Mouse (Mus musculus) limb, embryonic 12.5 days (tissue): ENCODE data around the gene Nf1. TPM values are rescaled to one million over a fixed set of nuclear protein-coding genes. Genes with fewer than 3 reads are reported as not detected.

Source experiments
- ATAC-seq: fragments of 200-750 bp; cut with Nextera tagmentation; 2 replicates; pipeline ENCODE4 v1.8.0; 2017; ENCODE audit warnings: low read depth, moderate TSS enrichment; ENCODE audit not compliant: insufficient number of reproducible peaks, insufficient read depth, low FRiP score, low TSS enrichment
- H3K27ac ChIP-seq: fragments of 300-500 bp; sonication (generic); 2 replicates; pipeline ENCODE4 v1.5.1; 2016; ENCODE audit warnings: mild to moderate bottlenecking, moderate library complexity
- H3K27me3 ChIP-seq: fragments of 300-500 bp; sonication (generic); 2 replicates; pipeline ENCODE4 v1.6.1; 2016; ENCODE audit warnings: mild to moderate bottlenecking, moderate library complexity
- H3K36me3 ChIP-seq: fragments of 300-500 bp; sonication (generic); 2 replicates; pipeline ENCODE4 v1.6.1; 2016; ENCODE audit warnings: mild to moderate bottlenecking, moderate library complexity
- H3K4me1 ChIP-seq: fragments of 300-500 bp; sonication (generic); replicated peaks from 2 replicates; pipeline ENCODE4 v1.6.1; 2016
- H3K4me2 ChIP-seq: fragments of 300-500 bp; sonication (generic); 2 replicates; pipeline ENCODE4 v1.6.1; 2016; ENCODE audit warnings: mild to moderate bottlenecking, moderate library complexity
- H3K4me3 ChIP-seq: fragments of 300-500 bp; sonication (generic); replicated peaks from 2 replicates; pipeline ENCODE4 v1.5.1; 2016; ENCODE audit warnings: mild to moderate bottlenecking
- H3K9ac ChIP-seq: fragments of 300-500 bp; sonication (generic); replicated peaks from 2 replicates; pipeline ENCODE4 v1.6.1; 2016; ENCODE audit warnings: mild to moderate bottlenecking, moderate library complexity
- H3K9me3 ChIP-seq: fragments of 300-500 bp; sonication (generic); 2 replicates; pipeline ENCODE4 v1.6.1; 2016; ENCODE audit warnings: mild to moderate bottlenecking, moderate library complexity
- WGBS: fragments of 180-500 bp; shearing (Covaris S2); methylation state at CpG from one replicate; pipeline ENCODE4 v1.1.7; 2016; 5-methylcytosine and 5-hydroxymethylcytosine counted together
- polyA plus RNA-seq: library from polyadenylated mRNA; unstranded; fragments of >200 nt; fragmentation: Nextera tagmentation; extraction: Ambion mirVana; gene quantifications from 2 replicates; pipeline ENCODE4 v1.2.1, GENCODE M21; 2016

The Nf1 gene
- polyA plus RNA-seq, 1 experiment from 2014 or later = 9.3 TPM

DNA sequence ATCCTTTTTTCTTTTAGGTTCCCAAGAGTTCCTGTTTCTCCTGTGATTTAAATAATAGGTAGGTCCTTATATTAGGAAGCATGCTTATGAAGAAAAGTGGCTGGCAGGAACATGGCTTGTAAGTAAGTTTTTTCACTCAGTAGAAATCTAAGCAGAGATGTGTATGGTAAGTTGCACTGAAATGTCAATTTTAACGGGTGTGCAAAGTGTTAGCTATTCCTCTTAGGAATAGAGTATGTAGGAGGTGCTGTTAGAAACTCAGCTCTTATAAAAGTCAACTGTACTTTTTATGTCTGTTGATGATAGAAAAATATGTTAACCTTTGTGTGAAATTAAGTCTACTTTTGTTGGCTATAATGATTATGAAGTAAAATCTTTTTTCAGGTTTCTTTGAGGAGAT lies 128.6 kb downstream of the Nf1 start:
- H3K27me3 ChIP-seq = no peaks in the 10 kb centered on the region
- no peaks in the 10 kb centered on the region for H3K4me1 ChIP-seq
- H3K4me2 ChIP-seq = no peak overlapping the region
- 68% methylated on average over 1 of the region's 1 CpGs for WGBS
- no peak overlapping the region for H3K9ac ChIP-seq
- ATAC-seq = no peak
- peaks cover 56% of the 10 kb centered on the region for H3K36me3 ChIP-seq
- H3K27ac ChIP-seq = no peak overlapping the region
- no peak overlapping the region for H3K4me3 ChIP-seq
- no peaks in the 10 kb centered on the region for H3K9me3 ChIP-seq

DNA sequence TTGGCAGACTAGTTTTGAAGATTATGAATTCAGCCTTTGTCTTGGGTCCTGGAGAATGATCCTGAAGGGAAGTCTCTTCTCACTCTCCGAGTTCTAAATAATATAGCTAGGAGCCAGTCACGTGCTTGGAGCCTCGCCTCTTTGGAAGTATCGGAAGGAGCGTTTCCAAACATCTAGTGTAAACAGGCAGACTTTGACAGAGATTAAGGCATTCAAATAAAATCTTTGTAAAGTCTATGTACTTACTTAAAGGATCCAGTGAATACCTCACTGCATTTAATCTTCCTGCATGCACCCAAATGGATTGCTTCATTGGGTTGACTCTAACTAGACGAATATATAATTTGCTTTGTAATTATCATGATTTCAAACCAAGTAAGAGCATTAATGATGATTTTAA lies 143.9 kb downstream of the Nf1 start:
- no peak overlapping the region for H3K4me2 ChIP-seq
- no peaks in the 10 kb centered on the region for H3K4me1 ChIP-seq
- H3K9ac ChIP-seq = no peak overlapping the region
- no peaks in the 10 kb centered on the region for H3K27me3 ChIP-seq
- WGBS = 96% methylated on average over 6 of the region's 6 CpGs
- no peak overlapping the region for H3K27ac ChIP-seq
- no peak overlapping the region for H3K4me3 ChIP-seq
- H3K36me3 ChIP-seq = peaks cover 51% of the 10 kb centered on the region
- ATAC-seq = no peak
- no peaks in the 10 kb centered on the region for H3K9me3 ChIP-seq

DNA sequence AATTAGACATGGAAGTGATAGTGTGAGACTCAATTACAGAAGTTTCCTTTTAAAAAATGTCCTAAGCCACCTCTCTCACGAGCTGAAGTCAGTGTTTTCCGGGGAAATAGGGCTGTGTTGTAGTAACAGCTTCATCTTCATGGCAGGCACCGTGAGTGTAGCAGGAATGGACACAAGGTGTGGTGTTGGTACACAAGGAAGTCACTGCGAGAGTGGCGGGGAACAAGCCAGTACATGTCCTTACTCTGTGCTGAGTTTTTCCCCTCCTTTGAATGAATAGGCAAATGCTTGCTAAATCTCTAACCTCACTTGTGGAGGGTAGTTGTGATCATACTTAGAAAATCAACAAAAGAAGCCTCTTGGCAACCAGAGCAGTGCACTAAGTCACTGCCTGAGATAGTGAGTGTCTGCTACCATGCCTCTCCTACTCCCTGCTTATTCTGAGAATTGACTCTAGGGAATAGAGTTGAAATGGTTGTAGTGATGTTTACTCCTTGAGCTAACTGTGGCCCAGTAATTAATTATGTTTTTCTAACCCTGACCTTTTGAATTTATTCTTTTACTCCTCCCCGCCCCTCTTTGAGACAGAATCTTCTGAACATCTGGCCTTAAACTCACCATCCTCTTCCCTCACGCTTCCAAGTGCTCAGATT lies 144.5 kb downstream of the Nf1 start:
- no peaks in the 10 kb centered on the region for H3K27me3 ChIP-seq
- no peak overlapping the region for H3K9ac ChIP-seq
- no peak overlapping the region for H3K4me3 ChIP-seq
- WGBS = 85% methylated on average over 7 of the region's 7 CpGs
- no peak overlapping the region for H3K4me2 ChIP-seq
- H3K27ac ChIP-seq = no peak overlapping the region
- no peak for ATAC-seq
- peaks cover 47% of the 10 kb centered on the region for H3K36me3 ChIP-seq
- H3K9me3 ChIP-seq = no peaks in the 10 kb centered on the region
- H3K4me1 ChIP-seq = no peaks in the 10 kb centered on the region

DNA sequence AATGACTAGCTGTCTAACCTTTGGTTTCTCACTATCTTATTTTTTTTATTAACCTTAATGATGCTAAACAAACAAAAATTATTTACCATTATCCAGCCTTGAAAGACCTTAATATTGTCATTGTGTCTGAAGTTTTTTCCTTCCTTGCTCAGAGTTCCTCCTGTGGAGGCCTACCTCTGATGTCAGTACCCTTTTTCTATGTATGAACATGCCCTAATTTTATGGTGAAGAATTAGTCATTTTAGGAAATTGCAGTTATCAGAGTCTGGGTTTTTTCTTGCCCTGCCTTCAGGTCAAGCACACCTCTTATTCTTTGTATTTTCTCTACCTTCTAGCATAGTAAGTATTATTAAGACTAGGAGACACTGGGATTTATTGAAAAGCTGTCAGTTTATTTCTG lies 145.2 kb downstream of the Nf1 start:
- Histone ChIP-seq H3K27ac (no peak overlapping the region), H3K36me3 (peaks cover 49% of the 10 kb centered on the region), H3K4me3 (no peak overlapping the region), H3K9ac (no peak overlapping the region), H3K27me3 (no peaks in the 10 kb centered on the region), H3K9me3 (no peaks in the 10 kb centered on the region), H3K4me1 (no peaks in the 10 kb centered on the region), H3K4me2 (no peak overlapping the region)
- ATAC-seq = no peak

DNA sequence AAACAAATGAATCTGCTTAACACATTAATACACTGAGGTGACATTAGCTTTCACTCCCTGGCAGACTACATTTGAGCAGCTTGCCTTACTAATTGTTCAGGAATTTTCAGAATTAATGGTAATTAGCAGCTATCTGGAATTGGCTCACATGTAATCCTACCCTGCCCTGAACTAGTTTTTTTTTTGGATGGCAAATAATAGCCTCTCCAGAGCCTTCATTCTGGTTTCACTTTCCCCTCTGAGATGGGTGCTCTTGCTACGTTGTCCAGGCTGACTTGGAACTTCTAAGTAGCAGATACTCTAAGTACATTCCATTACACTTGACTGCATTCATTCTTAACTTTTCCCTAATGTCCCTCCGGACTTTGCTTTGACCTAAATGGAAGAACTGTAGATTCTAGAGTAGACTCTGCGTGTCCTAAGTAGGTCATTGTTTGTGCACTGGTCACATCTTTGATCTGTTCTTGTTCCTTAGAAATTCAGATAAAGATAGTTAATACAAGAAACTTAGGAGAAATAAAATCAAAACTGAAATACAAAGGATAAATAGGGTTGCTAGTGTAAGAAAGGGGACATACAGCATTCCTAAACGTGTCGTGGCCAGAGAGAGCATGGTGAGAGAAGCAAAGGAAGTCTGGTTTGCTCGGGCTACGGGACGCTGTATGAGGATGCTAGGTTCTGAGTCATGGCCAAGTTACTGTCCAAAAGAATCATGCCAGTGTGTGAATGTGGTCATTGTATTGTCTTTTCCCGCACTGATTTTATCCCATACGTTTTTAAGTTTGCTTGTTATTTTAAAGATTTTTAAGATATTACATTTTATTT lies 155.7 kb downstream of the Nf1 start:
- 89% methylated on average over 10 of the region's 10 CpGs for WGBS
- ATAC-seq = no peak

DNA sequence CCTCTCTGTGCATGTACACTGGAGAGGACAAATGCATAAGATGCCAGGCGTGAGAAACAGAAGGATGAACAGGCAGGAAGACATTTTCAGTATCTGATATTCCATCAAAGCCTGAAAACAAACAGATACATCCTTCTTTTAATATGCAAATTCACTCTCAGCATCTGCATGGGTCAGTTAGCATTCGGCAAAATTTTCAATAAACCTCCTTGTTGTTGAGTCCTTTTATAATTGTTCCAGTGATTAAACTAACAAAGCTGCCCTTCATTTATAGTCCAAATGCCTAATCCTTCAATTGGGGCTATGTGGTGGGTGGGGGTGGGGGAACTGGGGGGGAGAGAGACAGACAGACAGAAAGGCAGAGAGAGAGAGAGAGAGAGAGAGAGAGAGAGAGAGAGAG lies 163.4 kb downstream of the Nf1 start:
- no peak for ATAC-seq
- 80% methylated on average over 2 of the region's 2 CpGs for WGBS
- no peaks in the 10 kb centered on the region for H3K9me3 ChIP-seq
- H3K4me2 ChIP-seq = no peak overlapping the region
- no peak overlapping the region for H3K4me3 ChIP-seq
- no peaks in the 10 kb centered on the region for H3K27me3 ChIP-seq
- no peak overlapping the region for H3K9ac ChIP-seq
- H3K27ac ChIP-seq = no peak overlapping the region
- no peaks in the 10 kb centered on the region for H3K36me3 ChIP-seq
- H3K4me1 ChIP-seq = no peaks in the 10 kb centered on the region

More for the DNA sequence above, 155.7 kb downstream of the Nf1 start:
- no peak overlapping the region for H3K4me3 ChIP-seq
- H3K36me3 ChIP-seq = peaks cover 21% of the 10 kb centered on the region; the same call in 1 of the 2 replicates
- no peak overlapping the region for H3K27ac ChIP-seq
- H3K9me3 ChIP-seq = no peaks in the 10 kb centered on the region
- no peaks in the 10 kb centered on the region for H3K27me3 ChIP-seq
- H3K4me2 ChIP-seq = no peak overlapping the region
- no peak overlapping the region for H3K9ac ChIP-seq
- H3K4me1 ChIP-seq = no peaks in the 10 kb centered on the region

DNA sequence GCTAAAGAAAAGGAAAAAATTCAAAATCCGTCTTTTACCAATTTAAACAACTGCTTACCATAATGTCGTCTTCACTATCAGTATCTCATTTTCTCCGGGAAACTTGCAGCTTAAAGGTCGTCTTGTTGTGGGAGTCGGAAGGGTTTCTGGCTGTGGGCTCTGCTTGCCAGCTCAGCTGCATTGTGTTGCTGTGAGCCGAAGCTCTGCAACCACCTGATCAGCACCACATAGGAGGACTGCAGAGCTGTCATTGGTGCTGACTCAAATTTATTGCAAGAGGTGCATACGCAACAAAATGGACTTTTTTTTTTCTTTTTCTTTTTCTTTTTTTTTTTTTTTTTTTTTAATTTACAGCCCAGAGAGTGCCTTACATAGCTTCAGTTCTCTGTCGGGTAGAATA lies 164.4 kb downstream of the Nf1 start, which contains the start of gene Omg:
Gene Omg (minus strand): TSS at position 240 of the 400 bp plus-strand sequence.
- 66% methylated on average over 8 of the region's 8 CpGs for WGBS
- H3K9me3 ChIP-seq = no peaks in the 10 kb centered on the region
- no peak within 1 kb of the TSS for H3K9ac ChIP-seq
- no peaks in the 10 kb centered on the region for H3K27me3 ChIP-seq
- H3K27ac ChIP-seq = no peak within 1 kb of the TSS
- no peak within 1 kb of the TSS for H3K4me3 ChIP-seq
- no peak within 1 kb of the TSS for H3K4me2 ChIP-seq
- H3K4me1 ChIP-seq = no peaks in the 10 kb centered on the region
- no peak for ATAC-seq
- no peaks in the 10 kb centered on the region for H3K36me3 ChIP-seq

DNA sequence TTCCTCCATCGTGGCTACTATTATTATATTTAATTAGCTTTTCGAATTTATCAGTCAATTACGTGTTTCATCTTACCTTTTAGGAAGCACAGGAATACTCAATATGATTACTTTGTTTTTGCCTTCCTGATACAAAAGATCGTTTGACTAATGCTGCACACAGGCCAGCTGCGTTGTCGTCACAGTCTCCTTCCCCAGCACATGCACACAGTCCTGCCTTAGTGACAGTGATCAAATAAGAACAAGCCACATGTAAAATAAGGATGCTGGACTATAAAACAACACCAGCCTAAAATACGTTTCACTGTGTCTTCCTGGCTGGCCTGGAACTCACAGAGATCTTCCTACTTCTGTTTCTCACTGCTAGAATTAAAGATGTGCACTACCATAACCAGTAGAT lies 165.0 kb downstream of the Nf1 start:
- Histone ChIP-seq H3K27ac (no peak overlapping the region), H3K9ac (no peak overlapping the region), H3K4me2 (no peak overlapping the region), H3K36me3 (no peaks in the 10 kb centered on the region), H3K4me1 (no peaks in the 10 kb centered on the region), H3K9me3 (no peaks in the 10 kb centered on the region), H3K27me3 (no peaks in the 10 kb centered on the region), H3K4me3 (no peak overlapping the region)
- no peak for ATAC-seq
- WGBS = 92% methylated on average over 7 of the region's 7 CpGs

DNA sequence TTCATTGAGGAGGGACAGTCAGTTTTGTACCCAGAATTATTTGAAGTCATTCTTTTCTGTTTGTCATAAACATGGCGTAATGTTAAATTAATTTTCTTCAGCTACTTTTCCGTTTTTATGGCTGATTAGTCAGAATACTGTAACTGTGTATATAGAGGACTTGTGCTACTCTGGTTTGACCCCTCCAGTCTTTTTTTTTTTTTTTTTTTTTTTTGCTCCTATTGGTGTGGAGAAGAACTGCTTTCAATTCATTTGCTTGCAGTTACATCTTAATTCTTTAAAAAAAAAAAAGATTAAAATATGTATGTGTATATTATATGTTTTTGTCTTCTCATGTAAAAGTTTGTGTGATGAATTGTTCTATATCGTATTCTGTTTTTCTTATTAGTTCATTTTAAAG lies 172.5 kb downstream of the Nf1 start:
- WGBS = 92% methylated on average over 3 of the region's 3 CpGs
- ATAC-seq = no peak
- H3K9ac ChIP-seq = no peak overlapping the region

DNA sequence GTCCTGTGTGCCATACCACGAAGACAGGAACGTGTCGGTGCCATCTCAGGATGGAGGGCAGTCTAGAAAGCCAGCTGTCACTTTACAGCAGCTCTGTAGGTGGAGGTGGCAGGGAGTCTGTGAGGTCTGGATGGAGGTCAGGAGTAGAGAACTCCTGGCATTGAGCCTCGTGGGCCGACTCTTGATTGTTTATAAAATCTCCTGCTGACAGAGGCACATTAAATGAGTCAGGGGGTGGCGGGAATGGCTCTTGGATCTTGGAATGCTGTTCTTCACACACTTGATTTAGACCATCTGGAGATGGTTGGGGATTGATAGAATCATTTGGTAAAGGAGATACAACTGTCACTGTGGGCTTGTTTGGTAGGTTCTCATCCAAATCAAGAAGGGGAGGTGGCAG lies 175.8 kb downstream of the Nf1 start:
- ATAC-seq = no peak
- H3K4me2 ChIP-seq = no peak overlapping the region
- H3K36me3 ChIP-seq = peaks cover 4% of the 10 kb centered on the region; the same call in 1 of the 2 replicates
- no peak overlapping the region for H3K4me3 ChIP-seq
- H3K9me3 ChIP-seq = no peaks in the 10 kb centered on the region
- no peak overlapping the region for H3K9ac ChIP-seq
- H3K27me3 ChIP-seq = no peaks in the 10 kb centered on the region
- 68% methylated on average over 6 of the region's 6 CpGs for WGBS
- no peak overlapping the region for H3K27ac ChIP-seq
- H3K4me1 ChIP-seq = no peaks in the 10 kb centered on the region

More for the DNA sequence above, 172.5 kb downstream of the Nf1 start:
- Histone ChIP-seq H3K4me1 (no peaks in the 10 kb centered on the region), H3K9me3 (no peaks in the 10 kb centered on the region), H3K4me3 (no peak overlapping the region), H3K27ac (no peak overlapping the region), H3K27me3 (no peaks in the 10 kb centered on the region), H3K4me2 (no peak overlapping the region), H3K36me3 (peaks cover 4% of the 10 kb centered on the region; the same call in 1 of the 2 replicates)

DNA sequence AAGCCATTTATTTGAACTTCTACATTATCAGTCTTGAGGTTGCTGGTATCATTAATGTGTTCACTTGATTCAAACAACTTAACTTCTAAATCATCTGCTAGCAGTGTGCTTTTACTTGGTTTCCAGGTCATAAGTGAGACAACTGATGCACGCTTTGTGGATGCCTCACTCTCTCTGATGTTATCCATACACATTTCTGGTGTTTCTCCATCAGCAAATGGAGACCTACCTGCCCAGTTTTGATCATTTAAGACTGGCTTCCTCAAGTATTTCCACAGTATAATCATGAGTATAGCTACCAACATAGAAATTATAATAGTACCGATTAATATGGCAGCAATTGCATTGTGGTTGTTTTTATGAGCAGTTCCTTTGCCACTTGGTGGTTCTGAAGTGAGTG lies 176.3 kb downstream of the Nf1 start:
- Histone ChIP-seq H3K4me1 (no peaks in the 10 kb centered on the region), H3K4me2 (no peak overlapping the region), H3K27ac (no peak overlapping the region), H3K27me3 (no peaks in the 10 kb centered on the region), H3K36me3 (peaks cover 4% of the 10 kb centered on the region; the same call in 1 of the 2 replicates), H3K9ac (no peak overlapping the region), H3K4me3 (no peak overlapping the region), H3K9me3 (no peaks in the 10 kb centered on the region)
- ATAC-seq = no peak
- WGBS = 97% methylated on average over 2 of the region's 2 CpGs
